18 mouse cellular contexts compared by ENCODE assay signal in the genomic region with DNA sequence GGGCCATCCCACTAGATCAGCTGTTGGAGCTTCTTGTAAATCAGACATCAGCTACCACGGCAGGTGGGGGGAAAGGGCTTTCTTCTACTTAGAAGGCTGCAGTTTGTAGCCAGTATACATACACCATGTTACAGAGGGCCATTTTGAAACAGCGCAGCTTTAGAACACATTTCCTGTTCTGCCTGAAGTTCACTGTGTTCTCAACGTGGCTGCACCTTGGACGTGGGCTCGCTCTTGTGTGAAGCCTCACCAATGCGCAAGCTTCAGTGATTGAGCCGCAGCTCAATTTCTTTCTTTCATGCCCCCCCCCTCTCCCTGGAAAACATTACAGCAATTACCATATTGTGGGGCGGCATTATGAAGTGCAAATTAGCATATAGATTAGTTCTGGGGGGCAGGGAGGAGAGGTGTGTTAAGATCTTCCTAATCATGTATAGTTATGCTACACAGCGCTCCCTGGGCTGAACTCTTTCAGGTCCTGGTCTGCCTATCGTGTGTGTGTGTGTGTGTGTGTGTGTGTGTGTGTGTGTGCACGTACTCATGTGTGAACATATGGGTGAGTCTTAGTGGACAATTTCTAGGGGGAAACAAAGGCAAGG.
A peak's percentile ranks its signal among the peaks of the same experiment; 100 is the strongest.
DNase-seq lines count a peak whose midpoint lies in the region; ATAC-seq and TF ChIP-seq lines count a peak whose summit lies in the region.
"Had no signal": no experiment of that assay in that cellular context is flagged by ENCODE, and none has a peak within 500 bp of the region (broad histone marks: within the 10 kb centered on the region; RNA-seq: fewer than 3 reads in every experiment).

No protein-coding gene starts in this region.

- no peaks in the 10 kb centered on the region for H3K4me1 ChIP-seq in hindbrain, embryonic 12.5 days
- no peaks in the 10 kb centered on the region for H3K4me1 ChIP-seq in hindbrain, embryonic 11.5 days (replicated peaks; ENCODE audit: control insufficient read depth, insufficient read depth, low read length)
- no peaks in the 10 kb centered on the region for H3K4me1 ChIP-seq in forebrain, embryonic 16.5 days (replicated peaks; ENCODE audit: control insufficient read depth, insufficient read depth, low read length)
- H3K4me1 ChIP-seq in midbrain, embryonic 15.5 days = no peaks in the 10 kb centered on the region
- H3K4me1 ChIP-seq: limb, embryonic 15.5 days; liver, embryonic 15.5 days had no signal

- no peak overlapping the region for H3K9ac ChIP-seq in hindbrain, embryonic 12.5 days
- H3K9ac ChIP-seq in hindbrain, embryonic 11.5 days (ENCODE audit: low read depth, low read length) = no peak overlapping the region
- no peak overlapping the region for H3K9ac ChIP-seq in forebrain, embryonic 16.5 days (replicated peaks; ENCODE audit: low read depth, low read length)
- H3K9ac ChIP-seq in midbrain, embryonic 15.5 days = no peak overlapping the region
- H3K9ac ChIP-seq: limb, embryonic 15.5 days; liver, embryonic 15.5 days had no signal

- ATAC-seq in hindbrain, embryonic 12.5 days (ENCODE audit: low FRiP score) = peak; percentile 61; the same call in 1 of the 2 replicates
- no peak; the same call in 1 of the 2 replicates for ATAC-seq in hindbrain, embryonic 11.5 days (ENCODE audit: low FRiP score)
- ATAC-seq in forebrain, embryonic 16.5 days = peak; percentile 36; the same call in 1 of the 2 replicates
- peak; percentile 75 for ATAC-seq in midbrain, embryonic 15.5 days (replicated peaks)
- ATAC-seq: lung, postnatal 0 days had no signal

- H3K27ac ChIP-seq in hindbrain, embryonic 12.5 days = no peak overlapping the region
- H3K27ac ChIP-seq in hindbrain, embryonic 11.5 days (ENCODE audit: low read depth, low read length) = no peak overlapping the region
- H3K27ac ChIP-seq in forebrain, embryonic 16.5 days (ENCODE audit: low read length) = no peak overlapping the region
- H3K27ac ChIP-seq in midbrain, embryonic 15.5 days = 0 out of 2 replicates have a peak overlapping the region, but pooled peaks have one; percentile 14
- H3K27ac ChIP-seq: layer of hippocampus, adult 2 months; limb, embryonic 15.5 days; liver, embryonic 15.5 days had no signal

- no peaks in the 10 kb centered on the region for H3K27me3 ChIP-seq in hindbrain, embryonic 12.5 days
- no peaks in the 10 kb centered on the region for H3K27me3 ChIP-seq in hindbrain, embryonic 11.5 days (ENCODE audit: control insufficient read depth, insufficient read depth, low read length)
- no peaks in the 10 kb centered on the region for H3K27me3 ChIP-seq in forebrain, embryonic 16.5 days (replicated peaks; ENCODE audit: control insufficient read depth, insufficient read depth, low read length)
- no peaks in the 10 kb centered on the region for H3K27me3 ChIP-seq in midbrain, embryonic 15.5 days (replicated peaks)
- H3K27me3 ChIP-seq: limb, embryonic 15.5 days; liver, embryonic 15.5 days had no signal

- no peak for DNase-seq in hindbrain, embryonic 11.5 days (ENCODE audit: low spot score)
- DNase-seq in brain, embryonic 14.5 days (ENCODE audit: low read depth) = peak; percentile 76
- no peak for DNase-seq in cerebellum, postnatal 14 days
- DNase-seq in thymus, postnatal 4 days = no peak
- DNase-seq: cerebellum, adult 8-10 months; gastrocnemius, postnatal 25 days; kidney, adult 18-20 months; kidney, postnatal 10 days; layer of hippocampus, postnatal 36 days; right cerebral cortex, postnatal 25 days; thymus, adult 18-20 months had no signal

- H3K9me3 ChIP-seq in hindbrain, embryonic 12.5 days (replicated peaks) = no peaks in the 10 kb centered on the region; the same call in 1 of the 2 replicates
- no peaks in the 10 kb centered on the region for H3K9me3 ChIP-seq in hindbrain, embryonic 11.5 days (ENCODE audit: control insufficient read depth, low read length)
- peaks cover 4% of the 10 kb centered on the region; the same call in 1 of the 2 replicates for H3K9me3 ChIP-seq in forebrain, embryonic 16.5 days (ENCODE audit: control insufficient read depth, low read length)
- no peaks in the 10 kb centered on the region for H3K9me3 ChIP-seq in midbrain, embryonic 15.5 days
- H3K9me3 ChIP-seq: liver, embryonic 15.5 days had no signal

- WGBS in hindbrain, embryonic 12.5 days = 75% methylated on average over 11 of the region's 11 CpGs
- WGBS in hindbrain, embryonic 11.5 days = 86% methylated on average over 11 of the region's 11 CpGs
- WGBS in forebrain, embryonic 16.5 days = 63% methylated on average over 11 of the region's 11 CpGs
- WGBS in midbrain, embryonic 15.5 days = 57% methylated on average over 11 of the region's 11 CpGs

- no peak for TF ChIP-seq CTCF in brain, embryonic 14.5 days (IDR thresholded peaks at IDR 0.05; ENCODE audit: borderline replicate concordance, extremely low read depth, insufficient read depth, insufficient read length)

- no peak overlapping the region for H3K4me2 ChIP-seq in hindbrain, embryonic 12.5 days (replicated peaks)
- H3K4me2 ChIP-seq in hindbrain, embryonic 11.5 days (replicated peaks; ENCODE audit: low read depth, low read length) = no peak overlapping the region
- no peak overlapping the region for H3K4me2 ChIP-seq in forebrain, embryonic 16.5 days (ENCODE audit: low read length)
- H3K4me2 ChIP-seq in midbrain, embryonic 15.5 days = no peak overlapping the region
- H3K4me2 ChIP-seq: limb, embryonic 15.5 days; liver, embryonic 15.5 days had no signal

- no peak for TF ChIP-seq POLR2A in brain, embryonic 14.5 days (IDR thresholded peaks at IDR 0.05; ENCODE audit: borderline replicate concordance, extremely low read depth, insufficient read depth, insufficient read length, poor library complexity, severe bottlenecking)

- H3K36me3 ChIP-seq in hindbrain, embryonic 12.5 days = no peaks in the 10 kb centered on the region
- no peaks in the 10 kb centered on the region for H3K36me3 ChIP-seq in hindbrain, embryonic 11.5 days (ENCODE audit: control insufficient read depth, insufficient read depth, low read length)
- no peaks in the 10 kb centered on the region for H3K36me3 ChIP-seq in forebrain, embryonic 16.5 days (ENCODE audit: control insufficient read depth, insufficient read depth)
- H3K36me3 ChIP-seq in midbrain, embryonic 15.5 days (replicated peaks) = no peaks in the 10 kb centered on the region
- H3K36me3 ChIP-seq: limb, embryonic 15.5 days; liver, embryonic 15.5 days had no signal

- no peak overlapping the region for H3K4me3 ChIP-seq in hindbrain, embryonic 12.5 days
- H3K4me3 ChIP-seq in hindbrain, embryonic 11.5 days (ENCODE audit: low read depth, low read length) = no peak overlapping the region
- H3K4me3 ChIP-seq in forebrain, embryonic 16.5 days (replicated peaks; ENCODE audit: low read length) = no peak overlapping the region
- H3K4me3 ChIP-seq in midbrain, embryonic 15.5 days = no peak overlapping the region
- H3K4me3 ChIP-seq: layer of hippocampus, adult 2 months; limb, embryonic 15.5 days; liver, embryonic 15.5 days had no signal
